Mouse (Mus musculus) heart, postnatal 0 days (tissue): Measurements from ENCODE around the gene Susd1. TPM values are rescaled to one million over a fixed set of nuclear protein-coding genes. Genes with fewer than 3 reads are reported as not detected.
A peak's percentile ranks its signal among the peaks of the same experiment; 100 is the strongest.

Experiments
- ATAC-seq: fragments of 200-750 bp; cut with Nextera tagmentation; 2 replicates; pipeline ENCODE4 v1.8.0; 2017; ENCODE audit warnings: low read depth, moderate number of reproducible peaks, moderate library complexity; ENCODE audit not compliant: insufficient read depth
- DNase-seq: peaks from one replicate; pipeline ENCODE4 v3.0.0-alpha.2; 2016; ENCODE audit warnings: low spot score
- H3K27ac ChIP-seq: fragments of 300-500 bp; sonication (generic); 2 replicates; pipeline ENCODE4 v1.5.1; 2014; ENCODE audit warnings: low read depth, mild to moderate bottlenecking
- H3K27me3 ChIP-seq: fragments of 300-500 bp; sonication (generic); 2 replicates; pipeline ENCODE4 v1.6.1; 2014; ENCODE audit warnings: low read length, mixed read lengths; ENCODE audit not compliant: control insufficient read depth, insufficient read depth
- H3K36me3 ChIP-seq: fragments of 300-500 bp; sonication (generic); replicated peaks from 2 replicates; pipeline ENCODE4 v1.6.1; 2014; ENCODE audit warnings: low read length, mixed read lengths; ENCODE audit not compliant: control insufficient read depth, insufficient read depth
- H3K4me1 ChIP-seq: fragments of 300-500 bp; sonication (generic); 2 replicates; pipeline ENCODE4 v1.6.1; 2014; ENCODE audit warnings: antibody characterized with exemption; ENCODE audit not compliant: control insufficient read depth, insufficient read depth
- H3K4me2 ChIP-seq: fragments of 300-500 bp; sonication (generic); 2 replicates; pipeline ENCODE4 v1.6.1; 2014; ENCODE audit warnings: low read depth, mild to moderate bottlenecking, low read length, moderate library complexity
- H3K4me3 ChIP-seq: fragments of 300-500 bp; sonication (generic); 2 replicates; pipeline ENCODE4 v1.5.1; 2014; ENCODE audit warnings: low read depth, low read length
- H3K9ac ChIP-seq: fragments of 300-500 bp; sonication (generic); replicated peaks from 2 replicates; pipeline ENCODE4 v1.6.1; 2014; ENCODE audit warnings: low read depth, low read length, mixed read lengths
- H3K9me3 ChIP-seq: fragments of 300-500 bp; sonication (generic); replicated peaks from 2 replicates; pipeline ENCODE4 v1.6.1; 2016; ENCODE audit warnings: low read length; ENCODE audit not compliant: control insufficient read depth
- CTCF ChIP-seq: IDR thresholded peaks from 2 replicates; pipeline ENCODE4 v1.5.1; 2016; ENCODE audit warnings: antibody characterized with exemption, control low read depth, low read depth
- EP300 ChIP-seq: IDR thresholded peaks from 2 replicates; pipeline ENCODE4 v1.6.1; 2016; ENCODE audit warnings: antibody characterized with exemption, low read depth
- WGBS: fragments of 180-500 bp; shearing (Covaris S2); extraction: QIAGEN DNeasy Blood & Tissue Kit; methylation state at CpG from one replicate; pipeline ENCODE4 v1.1.7; 2014; 5-methylcytosine and 5-hydroxymethylcytosine counted together
- polyA plus RNA-seq: library from polyadenylated mRNA; unstranded; fragments of >200 nt; fragmentation: Nextera tagmentation; extraction: Ambion mirVana; gene quantifications from 2 replicates; pipeline ENCODE4 v1.2.1, GENCODE M21; 2015
- total RNA-seq: library from RNA; depleted of rRNA; stranded (reverse); fragments of >200 nt; gene quantifications from 2 replicates; pipeline ENCODE4 v1.2.3, GENCODE M21; 2014; ENCODE audit warnings: low replicate concordance

Susd1 gene
- total and polyA plus RNA-seq, 2 experiments from 2014 or later: 2.1 to 6.2 TPM

DNA sequence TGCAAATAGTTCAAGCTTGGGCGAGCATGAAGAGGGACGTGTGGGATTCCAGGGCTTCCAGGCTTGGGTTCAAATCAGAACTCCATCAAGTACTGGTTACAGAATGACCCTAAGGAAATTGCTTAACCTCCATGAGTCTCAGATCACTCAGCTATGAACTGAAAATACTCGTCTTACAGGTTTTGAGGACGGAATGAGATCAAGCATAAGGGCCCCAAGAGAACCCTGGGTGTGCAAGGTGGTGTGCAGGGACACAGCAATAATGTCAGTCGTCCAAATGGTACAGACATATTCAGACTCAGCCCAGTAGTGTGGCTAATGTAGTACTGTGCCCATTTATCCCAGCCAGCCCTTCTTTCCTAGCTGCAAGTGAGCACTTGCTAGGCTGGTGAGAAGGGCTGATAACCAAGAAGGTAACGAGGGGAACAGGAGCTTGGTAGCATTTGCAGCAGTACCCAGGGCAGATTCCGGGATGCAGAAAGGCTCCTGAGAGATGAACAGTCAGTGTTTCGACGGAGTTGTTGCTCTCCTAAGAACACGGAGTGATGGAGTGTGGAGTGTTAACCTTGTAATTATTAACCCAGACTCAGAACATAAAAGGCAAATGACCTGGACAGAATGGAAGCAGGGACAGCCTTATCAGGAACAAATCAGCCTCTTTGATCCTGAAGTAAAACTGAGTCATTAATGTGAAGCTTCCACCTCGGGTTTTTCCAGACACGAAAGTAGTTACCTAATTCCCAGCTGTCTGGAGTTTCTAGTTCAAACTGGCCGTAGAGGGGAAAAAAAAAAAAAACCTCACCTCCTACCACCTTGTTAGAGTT is 50.8 kb downstream of the Susd1 start:
- TF ChIP-seq CTCF (no peak), EP300 (no peak)
- Histone ChIP-seq H3K9ac (no peak overlapping the region), H3K36me3 (no peaks in the 10 kb centered on the region), H3K4me1 (no peaks in the 10 kb centered on the region), H3K4me3 (no peak overlapping the region), H3K27ac (no peak overlapping the region), H3K4me2 (no peak overlapping the region), H3K27me3 (no peaks in the 10 kb centered on the region), H3K9me3 (no peaks in the 10 kb centered on the region)
- 76% methylated on average over 13 of the region's 13 CpGs for WGBS
- no peak for ATAC-seq
- no peak for DNase-seq

DNA sequence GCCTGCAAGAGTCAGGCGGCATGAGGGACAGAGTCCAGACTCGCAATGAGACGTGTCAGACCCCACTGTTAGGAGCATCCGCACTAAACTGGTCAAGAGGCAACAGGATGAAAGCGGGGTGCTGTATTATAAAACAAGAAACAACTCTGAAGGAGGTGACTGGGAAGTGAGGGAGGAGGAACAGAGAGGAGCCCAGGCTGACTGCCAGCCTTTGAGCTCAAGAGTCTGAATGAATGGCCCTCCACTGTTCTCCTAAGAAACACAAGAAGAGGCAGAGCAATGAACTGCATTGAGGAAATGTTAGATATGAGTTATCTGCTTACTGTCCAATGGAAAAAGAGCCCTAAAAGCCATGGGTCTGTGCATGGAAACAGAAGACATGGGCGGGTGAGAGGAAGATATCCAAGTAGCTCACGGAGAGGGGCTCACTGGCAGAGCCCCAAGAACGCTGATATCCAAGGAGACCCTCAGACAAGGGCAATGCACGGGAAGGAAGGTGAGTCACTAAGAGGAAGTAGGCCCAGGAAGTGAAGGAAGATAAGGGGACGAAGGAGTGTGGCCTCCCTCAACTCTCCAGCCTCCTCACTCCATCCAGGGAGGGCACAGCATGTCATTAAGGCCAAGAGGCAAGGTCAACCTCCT is 53.1 kb downstream of the Susd1 start:
- Histone ChIP-seq H3K9ac (no peak overlapping the region), H3K4me3 (no peak overlapping the region), H3K4me1 (no peaks in the 10 kb centered on the region), H3K36me3 (no peaks in the 10 kb centered on the region), H3K9me3 (no peaks in the 10 kb centered on the region), H3K27me3 (no peaks in the 10 kb centered on the region), H3K27ac (no peak overlapping the region), H3K4me2 (no peak overlapping the region)
- no peak for ATAC-seq
- DNase-seq: no peak
- WGBS: 65% methylated on average over 10 of the region's 10 CpGs
- TF ChIP-seq EP300 (no peak), CTCF (no peak)

DNA sequence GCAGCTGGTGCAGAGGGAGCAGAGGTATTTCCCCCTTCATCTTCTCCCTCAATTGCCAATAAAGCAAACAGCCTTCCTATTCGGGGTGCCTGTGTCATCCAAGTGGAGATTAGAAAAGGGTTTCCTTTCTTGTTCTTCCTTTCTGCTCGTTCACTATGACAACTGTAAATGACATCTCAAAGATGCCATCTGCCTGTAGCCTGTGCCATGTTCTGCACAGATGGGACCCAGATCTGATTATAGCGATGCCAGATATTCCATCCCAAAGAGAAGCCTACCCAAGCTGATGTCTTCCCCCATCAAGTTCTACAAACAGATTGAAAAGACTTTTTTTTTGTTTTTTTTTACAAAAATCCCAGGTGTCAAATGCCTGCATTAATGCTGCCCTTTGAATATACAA is 54.6 kb downstream of the Susd1 start:
- no peak for TF ChIP-seq CTCF
- no peak for TF ChIP-seq EP300

GRCm38 (mm10) chr4:59382131-59382530 is 56.3 kb downstream of the Susd1 start:
- DNase-seq (no peak), ATAC-seq (peak; percentile 53; the same call in 1 of the 2 replicates)
- no peaks in the 10 kb centered on the region for H3K27me3 ChIP-seq
- H3K4me2 ChIP-seq: 0 out of 2 replicates have a peak overlapping the region, but pooled peaks have one; percentile 0
- no peak overlapping the region for H3K27ac ChIP-seq
- H3K9ac ChIP-seq: no peak overlapping the region
- no peak overlapping the region for H3K4me3 ChIP-seq
- TF ChIP-seq CTCF (no peak; the same call in 1 of the 2 replicates), EP300 (no peak)
- no peaks in the 10 kb centered on the region for H3K4me1 ChIP-seq
- no peaks in the 10 kb centered on the region for H3K36me3 ChIP-seq
- H3K9me3 ChIP-seq: no peaks in the 10 kb centered on the region
- 35% methylated on average over 12 of the region's 12 CpGs for WGBS

More for the DNA sequence above, 54.6 kb downstream of the Susd1 start:
- Histone ChIP-seq H3K4me1 (no peaks in the 10 kb centered on the region), H3K27me3 (no peaks in the 10 kb centered on the region), H3K4me3 (no peak overlapping the region), H3K9ac (no peak overlapping the region), H3K4me2 (no peak overlapping the region), H3K36me3 (no peaks in the 10 kb centered on the region), H3K27ac (no peak overlapping the region), H3K9me3 (no peaks in the 10 kb centered on the region)
- no peak for ATAC-seq
- DNase-seq: no peak
- 76% methylated on average over 3 of the region's 3 CpGs for WGBS

DNA sequence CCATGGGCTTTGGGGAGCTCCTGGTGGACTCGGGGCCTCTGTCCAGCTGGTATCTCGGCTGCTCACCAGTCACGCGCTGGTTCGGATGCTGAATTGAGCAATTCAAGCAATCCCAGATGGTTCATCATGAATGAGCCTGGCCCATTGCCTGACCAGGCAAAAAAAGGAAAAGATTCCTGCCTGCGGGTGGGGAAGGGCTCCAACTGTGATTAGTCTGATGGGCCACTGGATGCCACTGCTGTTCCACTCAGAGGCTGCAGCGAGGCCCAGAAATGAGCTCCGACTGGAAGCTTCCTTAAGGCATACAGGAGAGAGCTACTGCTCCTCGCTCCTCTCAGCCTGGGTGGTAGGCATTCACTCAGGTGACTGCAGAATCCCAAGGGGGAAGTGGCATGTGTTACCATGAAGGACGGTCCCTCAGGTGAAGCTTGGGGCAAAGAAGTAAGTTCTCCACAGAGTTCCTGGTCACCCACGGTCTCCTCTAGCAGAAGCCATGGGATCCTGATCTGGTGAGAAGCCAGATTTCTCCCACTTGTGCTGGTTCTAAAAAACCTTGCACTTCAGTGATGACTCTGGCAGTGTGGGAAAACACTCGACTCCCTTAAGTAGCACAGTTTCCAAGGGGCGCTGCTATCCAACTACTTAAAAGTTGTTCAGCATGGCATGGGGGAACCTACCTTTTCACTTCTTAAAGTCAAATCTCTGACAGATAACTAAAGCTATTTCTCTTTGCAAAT is 57.3 kb downstream of the Susd1 start:
- TF ChIP-seq EP300 (no peak), CTCF (peak; percentile 79)
- no peak overlapping the region for H3K4me2 ChIP-seq
- no peak overlapping the region for H3K27ac ChIP-seq
- H3K9ac ChIP-seq: no peak overlapping the region
- WGBS: 68% methylated on average over 13 of the region's 13 CpGs
- no peak overlapping the region for H3K4me3 ChIP-seq
- ATAC-seq (peak; percentile 86), DNase-seq (no peak)
- no peaks in the 10 kb centered on the region for H3K9me3 ChIP-seq
- no peaks in the 10 kb centered on the region for H3K36me3 ChIP-seq
- no peaks in the 10 kb centered on the region for H3K27me3 ChIP-seq
- no peaks in the 10 kb centered on the region for H3K4me1 ChIP-seq
